Mouse (Mus musculus) v-Abl transformed pro-B cells (cell line): ENCODE measurements around the gene Doc2g.

Experiments
- in situ Hi-C, 2 experiments: fragments of 400-800 bp; cut with MboI; formaldehyde crosslinking; loops; one replicate each; pipeline ENCODE4 v1.15.1; 2025; ENCODE audit not compliant: unreplicated experiment in 2 of 2

Gene Doc2g

DNA sequence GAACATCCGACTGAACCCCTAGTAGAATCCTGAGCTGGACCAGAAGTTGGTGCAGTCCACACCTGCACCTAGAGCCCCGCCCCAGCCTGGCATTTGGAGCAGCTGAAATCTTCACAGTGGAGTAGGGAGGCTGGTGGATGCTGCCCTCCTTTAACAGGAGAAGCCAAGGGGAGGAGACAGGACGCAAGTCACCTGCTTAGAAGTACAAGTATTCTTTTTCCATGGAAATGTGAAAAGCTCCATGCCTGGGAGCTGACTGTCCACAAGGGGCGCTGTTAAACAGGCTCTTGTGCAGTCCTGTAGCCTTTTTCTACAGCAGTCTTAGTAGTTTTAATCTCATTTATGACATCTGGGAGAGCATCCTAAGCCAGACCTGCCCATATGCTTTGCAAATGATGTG, 14.4 kb upstream of the Doc2g start:
- in situ Hi-C loops = no loop called here

DNA sequence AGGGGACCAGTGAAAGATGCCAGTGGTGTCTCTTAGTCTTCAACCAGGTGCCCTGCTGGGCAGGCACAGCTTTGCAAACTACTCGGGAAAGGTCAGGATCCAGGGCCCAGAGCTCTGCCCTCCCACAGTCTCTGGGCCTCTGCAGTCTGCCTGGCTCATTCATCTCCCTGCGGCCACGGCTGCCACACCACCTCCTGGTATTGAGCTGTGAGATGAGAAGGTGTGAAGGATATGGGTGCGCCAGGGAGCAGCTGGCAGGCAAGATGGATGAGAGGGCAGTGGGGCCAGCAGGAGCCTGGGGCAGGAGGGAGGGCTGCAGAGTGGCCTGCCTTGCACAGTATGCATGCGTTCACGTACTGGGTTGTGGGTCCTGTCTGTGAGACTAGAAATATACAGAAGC, 12.3 kb upstream of the Doc2g start:
- in situ Hi-C loops = loop anchor here in 1 of 2 experiments (10.0 kb wide), 1 partner anchor 216 kb away; no protein-coding TSS in a partner anchor

DNA sequence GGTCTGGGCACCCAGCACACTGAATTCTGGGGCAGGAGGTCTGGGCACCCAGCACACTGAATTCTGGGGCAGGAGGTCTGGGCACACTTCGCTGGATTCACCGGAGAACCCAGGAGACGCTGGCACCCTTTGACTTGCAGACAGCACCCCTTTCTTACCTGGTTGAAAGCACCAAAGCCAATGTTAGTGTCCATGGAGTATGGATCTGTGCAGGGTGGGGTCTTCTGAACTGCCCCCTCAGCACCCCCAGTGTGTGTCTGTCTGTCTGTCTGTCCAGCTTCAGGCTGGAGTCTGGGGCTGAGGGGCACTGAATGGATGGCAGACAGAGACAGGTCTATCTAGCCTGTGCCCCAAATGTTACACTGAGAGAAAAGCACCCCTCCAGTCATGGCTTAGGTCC, 11.6 kb upstream of the Doc2g start:
- in situ Hi-C loops = loop anchor here in 1 of 2 experiments (10.0 kb wide), 1 partner anchor 217 kb away; no protein-coding TSS in a partner anchor

DNA sequence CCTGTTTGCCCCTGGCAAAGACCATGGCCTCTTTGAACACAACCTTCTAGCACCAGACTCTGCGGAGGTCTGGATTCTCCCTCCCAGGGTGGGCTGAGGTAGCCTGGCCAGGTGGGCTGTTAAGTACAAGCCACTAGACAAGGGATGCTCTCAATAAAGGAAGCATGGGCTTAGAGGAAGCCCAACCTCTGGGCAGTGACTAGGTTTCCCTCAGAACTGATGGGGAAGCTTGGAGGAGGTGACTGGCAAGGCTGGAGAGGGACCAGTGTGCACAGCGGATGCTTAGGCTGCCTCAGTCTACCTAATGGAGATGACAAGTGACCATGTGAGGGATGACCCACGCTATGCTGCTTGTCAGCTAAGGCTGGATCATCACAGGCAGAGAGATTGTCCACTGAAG, 11.1 kb upstream of the Doc2g start:
- in situ Hi-C loops = loop anchor here in 1 of 2 experiments (10.0 kb wide), 1 partner anchor 217 kb away; no protein-coding TSS in a partner anchor

DNA sequence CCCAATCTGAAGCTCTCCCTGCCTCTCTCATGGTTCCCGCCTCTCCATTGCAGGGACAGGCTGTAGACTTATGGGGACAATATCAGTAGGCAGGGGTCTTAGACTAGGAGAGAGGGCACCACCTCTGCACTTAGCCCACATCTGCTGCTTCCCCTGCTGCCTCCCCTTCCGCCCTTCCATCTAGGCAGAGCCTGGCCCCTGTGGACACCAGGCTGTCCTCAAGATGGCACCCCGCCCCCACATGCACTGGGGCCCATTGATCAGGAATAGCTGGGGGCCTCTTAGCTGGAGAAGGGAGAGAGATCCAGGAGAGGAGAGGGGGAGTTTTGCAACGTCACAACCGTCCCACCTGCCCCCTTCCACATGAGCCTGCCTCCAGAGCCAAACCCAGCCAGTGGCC, 10.7 kb upstream of the Doc2g start, which contains the start of gene Tbx10:
Tbx10 (plus strand) TSS at position 337 of the 400 bp plus-strand sequence.
- in situ Hi-C loops = loop anchor here in 1 of 2 experiments (10.0 kb wide), 1 partner anchor 218 kb away; no protein-coding TSS in a partner anchor

DNA sequence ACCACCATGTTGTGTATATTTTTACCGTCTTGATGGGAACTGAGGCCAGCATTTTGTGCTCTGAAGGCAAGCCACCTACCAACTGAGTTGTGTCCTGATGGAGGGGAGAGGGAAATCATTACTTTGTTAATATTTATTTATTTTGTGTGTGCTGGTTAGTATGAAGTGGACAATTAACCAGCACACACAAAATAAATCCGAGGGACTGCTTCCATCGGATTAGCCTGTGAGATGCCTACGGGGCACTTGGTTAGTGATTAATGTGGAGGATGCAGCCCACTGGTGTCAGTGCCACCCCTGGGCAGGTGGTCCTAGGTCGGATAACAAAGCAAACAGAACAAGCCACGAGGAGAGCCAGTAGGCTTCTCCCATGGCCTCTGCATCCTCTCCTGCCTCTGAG, 8.2 kb upstream of the Doc2g start:
- in situ Hi-C loops = loop anchor here in 1 of 2 experiments (10.0 kb wide), 1 partner anchor 220 kb away; no protein-coding TSS in a partner anchor

DNA sequence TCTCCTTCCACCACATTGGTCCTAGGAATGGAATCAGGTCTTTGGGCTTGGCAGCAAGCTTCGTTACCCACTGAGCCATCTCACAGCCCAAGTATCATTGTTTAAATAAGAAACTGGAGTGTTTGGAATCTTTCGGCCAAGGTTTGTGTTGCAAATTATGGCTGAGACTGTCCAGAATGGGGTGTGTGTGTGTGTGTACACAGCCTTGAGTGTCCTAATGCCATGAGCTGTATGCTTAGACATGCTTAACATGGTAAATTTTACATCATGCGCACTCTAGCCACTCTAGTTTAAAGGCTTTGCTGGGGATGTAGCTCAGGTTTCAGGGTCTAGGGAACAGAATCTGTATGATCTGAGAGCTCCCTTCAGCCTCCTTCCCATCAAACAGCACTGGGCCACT, 7.6 kb upstream of the Doc2g start:
- in situ Hi-C loops = loop anchor here in 1 of 2 experiments (10.0 kb wide), 1 partner anchor 221 kb away; no protein-coding TSS in a partner anchor

DNA sequence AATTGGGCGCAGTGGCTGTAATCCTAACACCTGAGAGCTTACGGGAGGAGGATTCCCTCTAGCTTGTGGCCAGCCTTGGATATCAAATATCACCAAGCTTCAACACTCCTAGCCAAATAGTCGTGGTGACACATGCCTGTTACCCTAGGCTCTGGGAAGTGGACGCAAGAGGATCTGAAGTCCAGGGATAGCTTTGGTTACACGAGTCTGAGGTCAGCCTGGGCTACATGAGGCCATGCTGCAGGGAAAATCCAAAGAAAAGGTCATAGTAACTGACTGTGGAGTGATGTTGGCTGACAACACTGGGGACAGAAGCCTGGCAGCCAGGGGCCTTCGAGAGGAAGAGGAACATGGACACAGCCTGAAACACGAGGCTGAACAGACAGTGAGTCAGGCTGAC, 7.0 kb upstream of the Doc2g start:
- in situ Hi-C loops = loop anchor here in 1 of 2 experiments (10.0 kb wide), 1 partner anchor 221 kb away; no protein-coding TSS in a partner anchor

DNA sequence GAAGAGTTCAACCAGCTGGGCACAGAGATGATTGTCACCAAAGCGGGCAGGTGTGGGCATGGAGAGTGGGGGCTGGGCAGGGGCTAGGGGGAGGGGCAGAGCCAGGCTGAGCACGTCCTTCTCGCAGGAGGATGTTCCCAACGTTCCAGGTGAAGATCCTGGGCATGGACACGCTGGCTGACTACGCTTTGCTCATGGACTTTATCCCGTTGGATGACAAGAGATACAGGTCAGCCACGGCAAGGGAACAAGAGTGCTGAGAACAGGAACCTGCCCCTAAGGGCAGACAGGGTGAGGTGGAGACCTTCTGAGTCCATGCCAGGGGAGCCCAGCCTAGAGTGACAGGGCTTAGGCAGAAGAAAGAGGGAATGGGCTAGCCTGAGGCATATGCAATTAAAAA, 6.4 kb upstream of the Doc2g start:
- in situ Hi-C loops = loop anchor here in 1 of 2 experiments (10.0 kb wide), 1 partner anchor 222 kb away; no protein-coding TSS in a partner anchor

DNA sequence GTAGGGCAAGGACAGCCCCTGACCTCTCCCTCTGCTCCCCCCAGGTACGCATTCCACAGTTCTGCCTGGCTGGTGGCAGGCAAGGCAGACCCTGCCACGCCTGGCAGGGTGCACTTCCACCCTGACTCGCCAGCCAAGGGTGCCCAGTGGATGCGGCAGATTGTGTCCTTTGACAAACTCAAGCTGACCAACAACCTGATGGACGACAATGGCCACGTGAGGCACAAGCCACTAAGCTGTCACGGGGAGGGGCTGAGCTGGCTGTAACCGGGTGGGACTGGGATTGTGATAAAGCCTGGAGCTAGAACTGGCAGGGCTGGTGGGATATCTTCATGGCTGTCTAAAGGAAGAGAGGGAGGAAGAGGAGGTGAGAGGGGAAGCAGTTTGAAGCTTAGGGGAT, 5.9 kb upstream of the Doc2g start:
- in situ Hi-C loops = loop anchor here in 1 of 2 experiments (10.0 kb wide), 1 partner anchor 222 kb away; no protein-coding TSS in a partner anchor

DNA sequence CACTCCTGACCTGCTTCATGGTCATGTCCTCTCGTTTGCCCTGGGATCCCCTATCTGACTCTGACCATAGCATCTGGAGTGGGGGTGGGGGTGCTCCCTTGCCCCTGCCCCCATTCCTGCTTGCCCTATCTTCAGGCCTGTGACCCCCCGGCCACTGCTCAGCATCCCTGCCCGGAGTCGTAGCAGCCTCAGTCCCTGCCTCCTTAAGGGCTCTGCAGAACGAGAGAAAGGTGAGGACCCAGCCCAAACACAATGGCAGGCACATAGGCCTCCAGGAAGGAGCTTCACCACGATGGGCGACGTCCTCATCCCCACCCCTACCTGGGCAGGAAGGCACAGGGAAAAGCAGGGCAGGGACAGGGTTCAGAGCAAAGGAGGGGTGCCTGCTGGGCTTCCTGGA, 4.8 kb upstream of the Doc2g start:
- in situ Hi-C loops = loop anchor here in 1 of 2 experiments (10.0 kb wide), 1 partner anchor 224 kb away; no protein-coding TSS in a partner anchor

DNA sequence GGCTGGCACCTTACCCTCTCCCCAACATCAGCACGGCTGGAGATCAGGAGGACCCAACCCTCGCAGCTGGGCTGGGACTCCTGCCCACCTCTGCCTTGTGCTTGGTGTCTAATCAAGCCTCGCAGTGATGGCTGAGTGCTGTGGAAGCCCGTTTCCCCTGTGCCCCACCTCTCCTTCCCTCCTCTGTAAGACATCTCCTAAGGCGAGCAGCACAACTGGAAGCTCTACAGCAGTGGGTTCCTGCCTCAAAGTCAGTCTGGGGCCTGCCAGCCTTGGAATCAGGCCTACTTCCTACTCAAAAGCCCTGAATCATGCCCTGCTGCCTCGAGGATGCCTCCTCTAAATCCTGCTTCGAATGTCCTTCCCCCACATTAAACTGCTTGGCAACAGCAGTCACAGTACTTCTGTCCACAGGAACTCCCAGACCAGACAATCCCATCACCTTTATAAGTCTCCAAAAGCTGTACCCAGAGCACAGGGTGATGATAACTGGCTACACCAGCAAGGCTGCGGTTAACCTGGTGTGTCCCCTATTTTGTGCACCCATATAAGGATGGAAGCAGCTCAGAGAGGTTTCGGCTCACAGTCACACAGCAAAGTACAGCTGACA, 3.9 kb upstream of the Doc2g start:
- in situ Hi-C loops = loop anchor here in 1 of 2 experiments (10.0 kb wide), 1 partner anchor 224 kb away; no protein-coding TSS in a partner anchor

DNA sequence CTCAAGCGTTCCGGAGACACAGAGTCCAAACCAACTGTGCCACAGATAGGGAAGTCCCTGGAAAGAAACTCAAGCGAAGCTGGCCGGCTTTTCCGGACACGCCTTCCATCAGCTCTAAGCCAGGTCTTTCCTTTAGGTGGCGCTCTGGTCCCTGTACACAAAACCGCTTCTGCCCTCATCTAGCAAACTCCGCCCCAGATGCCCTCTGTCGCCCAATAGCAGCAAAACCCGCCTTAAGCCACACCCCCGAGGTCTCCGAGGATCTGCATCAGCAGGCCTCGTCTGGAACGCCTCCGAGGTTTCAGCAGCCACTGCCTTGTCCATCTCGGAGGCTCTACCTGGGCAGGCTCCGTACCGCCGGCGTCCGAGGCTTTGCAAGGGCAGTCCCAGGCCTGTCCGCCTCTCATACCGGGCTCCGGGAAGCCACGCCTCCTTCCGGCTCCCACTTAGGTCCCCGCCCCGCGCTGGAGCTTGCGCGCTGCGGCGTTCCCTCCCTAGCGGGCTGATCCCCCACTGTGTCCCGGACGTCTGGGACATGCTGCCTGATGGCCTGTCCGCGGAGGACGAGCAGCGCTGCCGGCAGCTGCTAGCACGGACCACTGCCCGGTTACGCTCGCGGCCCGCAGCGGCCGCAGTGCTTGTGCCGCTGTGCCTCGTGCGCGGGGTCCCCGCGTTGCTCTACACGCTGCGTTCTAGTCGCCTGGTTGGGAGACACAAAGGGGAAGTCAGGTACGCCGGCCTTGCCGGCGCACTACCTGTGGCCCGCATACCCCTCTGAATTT, 2.8 kb upstream of the Doc2g start, which contains the start of the genes Nudt8 and Gm49405:
Nudt8 (plus strand) TSS at position 462 of the 782 bp plus-strand sequence.
Gm49405 (plus strand) TSS at position 508 of the 782 bp plus-strand sequence.
- in situ Hi-C loops = loop anchor here in 1 of 2 experiments (5.0 kb wide), 1 partner anchor 42 kb away; no protein-coding TSS in a partner anchor

DNA sequence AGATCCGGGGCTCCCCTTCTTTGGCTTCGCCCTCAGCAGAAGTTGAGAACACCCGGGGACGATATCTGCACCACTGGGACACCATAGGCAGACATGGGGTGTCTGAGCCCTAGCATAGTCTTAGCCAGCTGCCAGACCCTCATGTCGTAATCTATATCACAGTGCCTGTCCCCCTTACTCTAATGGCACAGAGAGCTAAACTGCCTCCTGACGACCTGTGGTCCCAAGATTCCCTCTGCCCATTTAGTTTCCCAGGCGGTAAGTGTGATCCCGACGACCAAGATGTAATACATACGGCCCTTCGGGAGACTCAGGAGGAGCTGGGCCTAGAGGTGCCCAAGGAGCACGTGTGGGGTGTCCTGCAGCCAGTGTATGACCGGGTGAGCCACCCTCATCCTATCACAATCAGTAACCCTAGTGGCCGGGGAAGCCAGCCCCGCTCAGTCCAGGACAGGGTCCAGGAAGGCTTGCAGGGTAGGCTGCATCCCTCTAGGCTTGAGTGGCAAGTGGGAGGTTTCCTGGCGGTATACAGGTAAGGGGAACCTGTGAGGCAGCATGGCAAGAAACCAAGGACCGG, 2.1 kb upstream of the Doc2g start:
- in situ Hi-C loops = loop anchor here in 1 of 2 experiments (5.0 kb wide), 1 partner anchor 41 kb away; no protein-coding TSS in a partner anchor

DNA sequence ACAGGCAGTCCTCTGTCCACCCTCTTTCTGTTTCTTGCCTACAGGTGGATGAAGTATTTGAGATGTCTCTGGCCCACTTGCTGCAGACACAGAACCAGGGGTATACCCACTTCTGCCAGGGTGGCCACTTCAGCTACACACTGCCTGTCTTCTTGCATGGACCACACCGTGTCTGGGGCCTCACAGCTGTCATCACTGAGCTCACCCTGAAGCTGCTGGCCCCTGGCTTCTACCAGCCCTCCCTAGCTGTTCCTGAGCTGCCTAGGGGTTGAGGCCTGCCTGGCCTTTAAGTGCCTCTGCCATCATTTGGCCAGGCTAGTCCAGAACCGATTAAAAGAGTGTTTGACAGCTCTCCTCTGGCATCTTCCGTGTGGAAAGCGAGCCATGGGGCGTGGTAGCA, 1.4 kb upstream of the Doc2g start:
- in situ Hi-C loops = loop anchor here in 1 of 2 experiments (5.0 kb wide), 1 partner anchor 41 kb away; no protein-coding TSS in a partner anchor

DNA sequence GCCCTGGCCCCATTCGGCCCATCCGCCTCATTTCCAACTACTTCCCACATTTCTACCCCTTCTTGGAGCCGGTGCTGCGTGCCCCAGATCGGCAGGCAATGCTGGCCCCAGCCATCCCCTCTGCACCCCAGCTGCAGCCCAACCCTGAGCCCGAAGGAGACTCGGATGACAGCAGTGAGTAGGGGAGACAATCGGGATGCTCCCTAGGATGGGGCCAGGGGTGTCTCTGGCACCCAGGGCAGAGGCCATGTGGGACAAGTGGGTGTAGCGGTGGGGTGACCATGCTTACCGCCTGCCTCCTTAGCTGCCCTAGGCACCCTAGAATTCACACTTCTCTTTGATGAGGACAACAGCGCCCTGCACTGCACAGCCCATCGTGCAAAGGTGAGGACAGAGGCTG, 528 bp downstream of the Doc2g start:
- in situ Hi-C loops = loop anchor here in 1 of 2 experiments (5.0 kb wide), 1 partner anchor 39 kb away; no protein-coding TSS in a partner anchor

DNA sequence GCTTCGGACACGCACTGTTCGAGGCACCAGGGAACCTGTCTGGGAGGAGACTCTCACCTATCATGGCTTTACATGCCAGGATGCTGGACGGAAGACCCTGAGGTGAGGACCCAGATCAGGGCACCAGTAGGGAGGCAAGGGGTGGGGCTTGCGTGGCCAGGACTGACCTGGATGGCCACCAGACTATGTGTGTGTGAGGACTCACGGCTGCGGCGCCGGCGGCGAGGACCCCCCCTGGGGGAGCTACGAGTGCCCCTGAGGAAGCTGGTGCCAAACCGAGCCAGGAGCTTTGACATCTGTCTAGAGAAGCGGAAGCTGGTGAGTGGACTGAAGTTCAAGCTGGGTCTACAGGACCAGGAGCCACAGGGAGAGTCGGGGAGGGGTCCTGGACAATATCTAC, 1.2 kb downstream of the Doc2g start:
- in situ Hi-C loops = loop anchor here in 1 of 2 experiments (5.0 kb wide), 1 partner anchor 38 kb away; no protein-coding TSS in a partner anchor

DNA sequence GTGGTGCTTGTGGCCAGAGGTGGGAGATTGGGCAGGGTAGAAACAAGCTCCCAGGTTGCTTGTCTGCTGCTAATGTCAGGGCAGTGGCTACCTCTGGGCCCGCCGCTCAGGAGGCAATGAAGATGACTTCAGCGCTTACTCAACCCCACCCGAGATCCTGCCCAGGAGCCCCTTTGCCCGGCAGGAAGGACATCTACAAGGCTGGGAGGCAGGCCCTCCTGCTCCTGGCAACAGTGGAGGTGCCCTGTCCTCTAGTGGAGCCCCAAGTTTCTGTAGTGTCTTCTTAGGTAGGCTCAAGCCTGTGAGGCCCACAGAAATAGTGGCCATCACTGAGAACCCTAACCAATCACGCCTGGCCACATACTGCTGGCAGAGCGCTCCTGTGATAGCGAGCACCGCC, 2.0 kb downstream of the Doc2g start:
- in situ Hi-C loops = no loop called here

DNA sequence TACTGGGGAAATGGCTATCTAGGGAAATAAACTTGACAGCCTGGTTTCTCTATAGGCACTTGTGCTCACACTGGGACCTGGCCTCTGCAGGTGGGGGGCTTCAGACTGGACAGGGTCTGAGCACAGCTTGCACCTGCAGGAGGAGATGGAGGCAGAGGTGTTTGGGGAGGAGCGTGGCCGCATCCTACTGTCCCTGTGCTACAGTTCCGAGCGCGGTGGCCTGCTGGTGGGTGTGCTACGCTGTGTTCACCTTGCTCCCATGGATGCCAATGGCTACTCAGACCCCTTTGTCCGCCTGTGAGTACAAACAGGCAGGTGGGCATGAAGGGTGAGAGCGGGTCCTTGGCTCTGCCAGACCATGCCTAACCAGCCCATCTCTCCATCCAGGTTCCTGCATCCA, 2.9 kb downstream of the Doc2g start:
- in situ Hi-C loops = no loop called here

DNA sequence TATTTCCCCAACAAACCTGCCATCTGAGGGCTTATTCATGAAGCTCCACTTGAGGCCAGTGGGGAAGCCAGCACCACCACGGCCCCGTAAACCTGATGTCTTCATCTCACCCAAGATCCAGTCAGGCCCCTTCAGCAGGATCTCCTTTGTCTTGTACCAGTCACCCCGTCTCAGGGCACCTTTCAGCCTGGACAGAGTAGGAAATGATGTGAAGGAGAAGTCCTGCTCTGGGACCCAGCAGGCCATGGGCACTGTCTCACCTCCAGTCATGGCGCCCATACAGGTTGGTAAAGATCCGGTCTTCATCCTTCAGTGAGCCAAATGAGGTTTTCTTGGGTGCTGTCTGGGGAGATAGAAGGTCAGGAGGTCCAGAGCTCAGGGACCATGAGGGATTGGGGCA, 8.0 kb downstream of the Doc2g start:
- in situ Hi-C loops = no loop called here
